Mouse (Mus musculus) cerebellum, adult 2 months (tissue): ENCODE results near the gene Gm10750.

Experiments used
- CTCF ChIP-seq: fragments of 200-500 bp; IDR thresholded peaks from 2 replicates; pipeline ENCODE4 v1.5.1; 2011; ENCODE audit warnings: low read depth, mild to moderate bottlenecking, control low read depth, low read length, moderate library complexity, borderline replicate concordance; ENCODE audit not compliant: insufficient read depth
- POLR2A ChIP-seq: fragments of 200-500 bp; IDR thresholded peaks from 2 replicates; pipeline ENCODE4 v1.6.1; 2011; ENCODE audit warnings: low read length, control low read depth, borderline replicate concordance; ENCODE audit not compliant: insufficient read depth

DNA sequence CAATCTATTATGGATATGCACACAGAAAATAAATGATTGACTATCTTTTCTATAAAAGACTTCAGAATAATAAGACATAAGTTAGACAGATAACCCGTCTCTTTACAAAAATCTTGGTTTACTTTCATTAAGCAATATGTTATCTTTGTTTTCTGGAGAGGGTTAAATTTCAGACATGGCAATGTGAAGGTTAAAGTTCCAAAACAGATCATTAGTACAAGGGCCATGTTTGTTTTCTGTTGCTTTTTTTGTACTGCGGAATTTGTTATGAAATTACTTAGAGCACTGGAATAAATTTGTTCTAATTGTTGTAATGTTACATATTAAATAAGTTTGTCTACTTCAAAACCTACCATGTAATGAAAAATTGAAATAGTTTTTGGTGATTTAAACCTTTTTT, 21.9 kb downstream of the Gm10750 start:
- TF ChIP-seq CTCF, result no peak
- TF ChIP-seq POLR2A, result no peak
